Mouse (Mus musculus) central nervous system, embryonic 14 days (tissue): ENCODE data around the gene Tmx2. TPM values are rescaled to one million over a fixed set of nuclear protein-coding genes. Genes with fewer than 3 reads are reported as not detected.

Source experiments
- polyA plus RNA-seq: library from polyadenylated mRNA; depleted of rRNA; stranded (reverse); fragments of >200 nt; gene quantifications from 2 replicates; pipeline ENCODE4 v1.2.3, GENCODE M21; 2012; rRNA removed

The Tmx2 gene
- polyA plus RNA-seq, result 148 and 155 TPM in 2 replicates

DNA sequence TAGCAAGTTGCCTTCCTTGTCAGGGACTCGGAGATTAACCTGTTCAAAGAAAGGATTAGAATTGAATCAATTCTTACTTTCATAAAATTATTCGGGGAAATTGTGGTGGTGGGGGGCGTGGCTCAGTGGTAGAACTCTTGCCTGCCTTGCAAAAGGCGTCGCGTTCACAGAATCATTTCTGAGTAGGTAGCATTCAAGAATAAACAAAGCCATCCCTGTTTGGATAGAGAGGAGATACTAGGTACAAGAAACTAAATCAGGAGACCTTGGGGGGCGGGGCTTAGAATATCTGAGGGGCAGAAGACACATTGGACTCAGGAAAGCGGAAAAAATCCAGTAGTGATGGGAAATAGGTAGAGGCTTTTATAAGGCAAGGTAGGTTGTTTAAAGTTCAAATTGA lies at the start of gene Tmx2:
Gene Tmx2, minus strand, starts transcription at position 125 of the 400 bp plus-strand sequence.

DNA sequence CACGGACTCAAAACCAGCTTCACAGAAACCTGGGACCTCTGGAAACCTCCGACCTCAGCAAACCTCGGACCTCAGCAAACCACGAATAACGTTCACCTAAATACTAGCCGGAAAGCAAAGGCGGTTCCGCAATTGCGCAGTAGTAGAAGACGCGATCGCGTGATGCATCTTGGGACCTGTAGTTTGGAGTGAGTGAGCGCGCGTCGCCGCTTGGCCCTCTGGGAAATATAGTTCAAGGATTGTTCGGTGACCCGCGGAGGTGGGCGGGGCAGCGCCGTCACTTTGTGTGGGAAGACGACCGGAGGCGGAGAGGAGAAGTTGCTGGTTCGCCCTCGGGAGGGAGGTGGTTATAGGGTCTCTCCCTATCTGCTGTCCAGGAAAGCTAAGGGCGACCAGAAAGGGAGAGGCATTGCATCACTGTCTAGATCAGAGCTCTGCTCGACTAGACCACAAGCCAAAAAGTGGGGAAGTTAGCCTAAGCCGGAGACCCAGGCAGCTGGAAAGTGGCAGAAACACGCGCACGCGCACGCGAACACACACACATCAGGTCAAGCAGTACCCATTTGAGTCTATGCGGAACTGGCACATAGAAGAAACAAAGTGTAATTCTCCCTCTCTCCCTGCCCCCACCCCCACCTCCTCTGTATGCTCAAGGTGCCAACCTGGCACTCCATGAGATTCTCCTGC lies 48.4 kb upstream of the Tmx2 start, which contains the start of gene Clp1:
Gene Clp1, minus strand, starts transcription at position 179 of the 687 bp plus-strand sequence.

DNA sequence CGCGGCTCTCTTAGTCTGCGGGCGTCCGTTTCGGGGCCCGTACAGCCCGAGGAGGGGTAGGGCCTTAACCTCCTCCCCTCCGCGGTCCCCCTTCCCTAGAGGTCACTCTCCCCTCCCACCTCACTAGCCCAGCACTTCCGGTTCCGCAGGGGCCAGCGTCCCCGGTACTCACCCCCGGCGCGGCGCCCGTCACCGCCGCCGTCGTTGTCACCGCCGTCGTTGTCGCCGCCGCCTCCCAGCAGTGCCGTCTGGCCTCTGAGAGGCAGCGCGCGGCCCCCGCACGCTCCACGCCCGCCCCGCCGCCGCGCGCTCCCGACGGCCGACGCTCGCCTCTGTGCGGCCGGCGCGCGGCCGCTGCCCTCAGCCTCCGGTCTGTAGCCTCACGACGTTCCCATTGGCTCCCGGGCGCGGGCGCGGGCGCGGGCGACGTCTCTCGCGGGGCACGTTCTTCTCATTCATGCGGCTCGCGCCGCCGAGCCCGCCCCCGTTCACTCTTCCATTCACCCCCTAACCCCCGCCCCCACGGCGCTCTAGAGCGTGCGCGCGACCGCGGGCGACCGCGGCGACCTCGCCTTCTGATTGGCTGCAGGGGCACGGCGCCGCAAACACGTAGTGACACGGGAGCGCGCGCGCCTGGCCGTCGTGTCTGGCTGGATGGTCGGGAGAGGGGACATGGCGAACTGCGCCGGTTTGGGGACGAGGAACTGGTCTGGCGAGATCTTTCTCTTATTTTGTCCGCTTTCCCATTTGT lies 36.0 kb upstream of the Tmx2 start, which contains the start of gene Zdhhc5:
Gene Zdhhc5, minus strand, starts transcription at position 370 of the 751 bp plus-strand sequence.

DNA sequence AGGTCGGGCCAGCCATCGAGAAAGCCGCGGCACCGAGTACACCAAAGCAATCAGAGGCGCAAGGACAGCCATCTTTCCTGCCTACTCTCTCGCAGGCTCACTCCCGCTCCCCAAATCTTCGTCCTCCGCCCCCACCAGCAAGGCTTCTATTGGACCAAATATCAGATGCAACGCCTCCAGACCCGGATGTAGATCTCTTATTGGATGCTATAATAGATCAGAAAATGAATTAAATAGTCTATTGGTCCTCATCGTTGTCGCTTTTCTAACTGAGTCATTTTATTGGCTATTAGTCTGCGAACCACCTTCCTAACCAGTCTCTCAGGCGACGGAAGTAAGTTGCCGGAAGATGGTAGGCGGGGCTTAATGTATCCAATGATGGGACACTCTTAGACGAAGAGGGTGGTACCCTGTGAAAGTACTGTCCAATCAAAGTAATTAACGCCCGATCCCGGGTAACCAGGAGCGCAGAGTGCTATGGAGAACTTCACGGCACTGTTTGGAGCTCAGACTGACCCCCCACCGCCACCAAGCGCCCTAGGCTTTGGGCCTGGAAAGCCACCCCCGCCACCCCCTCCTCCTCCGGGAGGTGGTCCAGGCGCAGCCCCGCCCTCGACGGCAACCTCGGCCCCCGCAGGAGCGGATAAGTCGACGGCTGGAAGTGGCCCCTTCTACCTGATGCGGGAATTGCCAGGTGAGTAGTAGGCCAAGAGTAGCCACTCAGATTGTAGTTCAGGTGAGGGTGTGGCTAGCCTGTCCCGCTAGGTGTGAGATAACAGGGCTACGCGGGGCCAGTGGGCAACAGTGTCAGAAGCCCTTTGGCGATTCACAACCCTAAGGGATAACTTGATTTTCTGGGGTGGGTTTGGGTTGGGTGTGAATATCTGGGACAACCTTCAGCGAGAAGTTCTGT lies 716 bp downstream of the Tmx2 start, which contains the start of the genes Gm28635 and Med19:
Gene Gm28635, minus strand, starts transcription at position 74 of the 913 bp plus-strand sequence.
Gene Med19, plus strand, starts transcription at position 435 of the 913 bp plus-strand sequence.

DNA sequence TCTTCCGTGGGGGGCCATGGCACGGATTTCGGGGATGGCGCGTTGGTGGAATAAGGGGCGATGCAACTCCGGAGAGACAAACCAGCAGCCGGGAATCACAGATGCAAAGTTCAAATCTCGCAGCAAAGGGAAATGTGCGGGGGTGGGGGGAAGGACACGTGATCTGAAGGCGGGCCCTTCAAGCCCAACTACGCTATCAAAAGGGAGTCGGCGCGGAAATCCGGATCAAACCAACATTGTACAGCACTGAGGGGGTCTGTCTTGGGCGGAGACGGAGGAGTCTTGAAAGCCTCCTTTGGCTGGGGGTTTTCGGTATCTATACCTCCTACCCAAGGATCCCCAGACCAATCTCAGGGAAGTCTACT lies 8.4 kb downstream of the Tmx2 start, which contains the start of gene Selenoh:
Gene Selenoh, minus strand, starts transcription at position 202 of the 365 bp plus-strand sequence.

DNA sequence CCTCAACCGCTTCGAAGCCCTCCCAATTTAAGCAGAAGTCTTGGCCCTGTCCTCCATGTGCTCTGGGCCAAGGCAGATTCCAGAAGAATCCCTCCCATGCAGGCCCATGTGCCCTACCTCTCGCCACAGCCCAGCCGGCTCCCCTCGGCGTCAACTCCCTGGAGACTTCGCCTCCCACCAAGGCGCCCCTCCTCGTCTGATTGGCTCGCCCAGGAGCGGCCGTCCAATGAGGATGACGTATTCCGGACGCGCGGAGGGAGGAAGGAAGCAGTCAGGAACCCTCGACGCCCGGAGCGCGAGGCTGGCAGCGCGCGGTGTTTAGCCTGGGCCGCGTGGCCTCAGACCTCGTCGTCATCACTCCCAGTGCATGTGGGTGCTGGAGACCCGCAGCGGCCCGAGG lies 20.1 kb downstream of the Tmx2 start, which contains the start of gene Btbd18:
Gene Btbd18, plus strand, starts transcription at position 274 of the 400 bp plus-strand sequence.

DNA sequence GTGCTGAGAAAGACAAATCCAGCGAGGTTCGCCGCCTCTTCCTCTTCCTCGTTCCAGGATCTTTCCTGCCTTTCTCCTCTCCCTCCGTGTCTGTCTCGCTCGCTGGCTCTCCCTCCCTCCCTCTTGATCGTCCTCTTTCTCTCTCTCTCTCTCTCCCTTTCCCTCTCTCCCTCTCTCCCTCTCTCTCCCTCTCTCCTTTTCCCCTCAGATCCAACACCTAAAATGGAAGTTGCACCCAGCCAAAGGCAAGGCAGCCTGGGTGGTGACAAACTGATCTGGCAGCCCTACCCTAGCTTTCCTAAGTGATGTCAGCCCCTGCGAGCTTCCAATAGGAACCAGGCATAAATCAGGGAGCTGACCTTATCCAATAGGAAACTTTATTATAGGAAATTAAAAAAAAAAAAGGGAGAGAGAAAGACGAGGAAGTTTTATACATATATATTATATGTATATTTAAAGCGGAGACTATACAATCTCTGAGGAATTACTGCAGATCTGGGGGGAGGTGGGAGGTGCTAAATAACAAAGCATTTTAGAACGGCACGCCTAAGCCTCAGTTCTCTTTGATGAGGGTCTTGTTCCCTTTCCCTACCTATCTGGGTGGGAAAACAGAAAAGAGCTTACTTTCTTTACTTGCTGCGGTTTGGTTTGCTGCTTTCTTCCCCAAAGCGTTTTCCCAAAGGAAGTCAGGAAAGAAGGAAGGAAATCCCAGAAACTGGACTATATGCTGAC lies 28.3 kb downstream of the Tmx2 start, which contains the start of gene Ctnnd1:
Gene Ctnnd1, minus strand, starts transcription at position 302 of the 732 bp plus-strand sequence.

Other genes starting within 250 kb of the Tmx2 start
- gene Tfpi, start 202.4 kb downstream of the Tmx2 start, polyA plus RNA-seq, result 14.4 and 18.2 TPM in 2 replicates
- gene Ctnnd1, start 28.4 kb downstream of the Tmx2 start, polyA plus RNA-seq, result 81.6 and 82.8 TPM in 2 replicates
- 0.03 TPM in 1 of 2 replicates, not detected in the other for gene Btbd18, start 20.1 kb downstream of the Tmx2 start, polyA plus RNA-seq
- 220 and 235 TPM in 2 replicates for gene Selenoh, start 8.4 kb downstream of the Tmx2 start, polyA plus RNA-seq
- 0.03 TPM in 1 of 2 replicates, not detected in the other for gene Gm28635, start 1.1 kb downstream of the Tmx2 start, polyA plus RNA-seq
- gene Med19, start 738 bp downstream of the Tmx2 start, polyA plus RNA-seq, result 35.5 and 36.4 TPM in 2 replicates
- 30.7 and 30.8 TPM in 2 replicates for gene Zdhhc5, start 36.0 kb upstream of the Tmx2 start, polyA plus RNA-seq
- 18.1 and 18.7 TPM in 2 replicates for gene Clp1, start 48.2 kb upstream of the Tmx2 start, polyA plus RNA-seq
- gene Ypel4, start 54.9 kb upstream of the Tmx2 start, polyA plus RNA-seq, result 47.7 and 53.2 TPM in 2 replicates
- 10.2 and 10.9 TPM in 2 replicates for gene Gm19426, start 64.5 kb upstream of the Tmx2 start, polyA plus RNA-seq
- gene Serping1, start 96.3 kb upstream of the Tmx2 start, polyA plus RNA-seq, result 28.5 and 38.0 TPM in 2 replicates
- gene Ube2l6, start 119.7 kb upstream of the Tmx2 start, polyA plus RNA-seq, result 13.2 and 17.0 TPM in 2 replicates
- 0.05 TPM in 1 of 2 replicates, not detected in the other for gene Smtnl1, start 143.5 kb upstream of the Tmx2 start, polyA plus RNA-seq
- gene Timm10, start 147.9 kb upstream of the Tmx2 start, polyA plus RNA-seq, result 83.2 and 86.4 TPM in 2 replicates
- gene Slc43a1, start 159.7 kb upstream of the Tmx2 start, polyA plus RNA-seq, result 5.6 and 7.8 TPM in 2 replicates
- gene Rtn4rl2, start 207.6 kb upstream of the Tmx2 start, polyA plus RNA-seq, result 17.6 and 21.9 TPM in 2 replicates